Mouse (Mus musculus): ENCODE measurements around the gene Gm49630. TPM values are rescaled to one million over a fixed set of nuclear protein-coding genes. Genes with fewer than 3 reads are reported as not detected.
"Not testable (repeated sequence)": the region's sequence is repeated elsewhere in the genome, so short reads cannot be mapped to it uniquely, and the experiment has no call there.

Gene Gm49630
- polyA plus RNA-seq (2012; rRNA removed) = not detected in 2 replicates

GRCm38 (mm10) chr17:7371879-7372278 is at the start of gene Gm49630:
Gene Gm49630 (minus strand): TSS chr17:7371979.
- not testable (repeated sequence) for DNase-seq; H3K27ac ChIP-seq (ENCODE audit: insufficient read depth, low read depth, low read length); H3K27me3 ChIP-seq (replicated peaks; ENCODE audit: control insufficient read depth, insufficient read depth, low read length); H3K4me3 ChIP-seq (ENCODE audit: insufficient read depth, low read depth, low read length); H3K36me3 ChIP-seq (ENCODE audit: control insufficient read depth, insufficient read depth, low read length); H3K4me1 ChIP-seq (ENCODE audit: control insufficient read depth, insufficient read depth, low read length)
- WGBS = 92% methylated on average over 3 of the region's 5 CpGs

GRCm38 (mm10) chr17:7420191-7420973 is 48.6 kb upstream of the Gm49630 start:
- 37% methylated on average over 3 of the region's 3 CpGs for WGBS
- H3K27ac ChIP-seq (ENCODE audit: insufficient read depth, low read depth, low read length); H3K4me3 ChIP-seq (ENCODE audit: insufficient read depth, low read depth, low read length); H3K27me3 ChIP-seq (replicated peaks; ENCODE audit: control insufficient read depth, insufficient read depth, low read length); H3K36me3 ChIP-seq (ENCODE audit: control insufficient read depth, insufficient read depth, low read length); H3K4me1 ChIP-seq (ENCODE audit: control insufficient read depth, insufficient read depth, low read length): not testable (repeated sequence)
- DNase-seq = peak; percentile 13
- peak; percentile 32 for TF ChIP-seq CTCF (conservative IDR thresholded peaks at IDR 0.05; ENCODE audit: insufficient read depth, insufficient read length, low read depth, low read length)

GRCm38 (mm10) chr17:7414601-7415310 is 43.0 kb upstream of the Gm49630 start:
- H3K4me1 ChIP-seq (ENCODE audit: control insufficient read depth, insufficient read depth, low read length); H3K27ac ChIP-seq (ENCODE audit: insufficient read depth, low read depth, low read length); H3K27me3 ChIP-seq (replicated peaks; ENCODE audit: control insufficient read depth, insufficient read depth, low read length); H3K4me3 ChIP-seq (ENCODE audit: insufficient read depth, low read depth, low read length); H3K36me3 ChIP-seq (ENCODE audit: control insufficient read depth, insufficient read depth, low read length); DNase-seq: not testable (repeated sequence)
- 73% methylated on average over 8 of the region's 9 CpGs for WGBS

GRCm38 (mm10) chr17:7413336-7413735 is 41.6 kb upstream of the Gm49630 start:
- H3K27me3 ChIP-seq (replicated peaks; ENCODE audit: control insufficient read depth, insufficient read depth, low read length); H3K4me1 ChIP-seq (ENCODE audit: control insufficient read depth, insufficient read depth, low read length); H3K36me3 ChIP-seq (ENCODE audit: control insufficient read depth, insufficient read depth, low read length); DNase-seq; H3K4me3 ChIP-seq (ENCODE audit: insufficient read depth, low read depth, low read length); H3K27ac ChIP-seq (ENCODE audit: insufficient read depth, low read depth, low read length): not testable (repeated sequence)
- WGBS = 56% methylated on average over 8 of the region's 8 CpGs

- not testable (repeated sequence) for H3K36me3 ChIP-seq (ENCODE audit: control insufficient read depth, insufficient read depth, low read length); DNase-seq; H3K4me1 ChIP-seq (ENCODE audit: control insufficient read depth, insufficient read depth, low read length); H3K27ac ChIP-seq (ENCODE audit: insufficient read depth, low read depth, low read length); H3K27me3 ChIP-seq (replicated peaks; ENCODE audit: control insufficient read depth, insufficient read depth, low read length); H3K4me3 ChIP-seq (ENCODE audit: insufficient read depth, low read depth, low read length)
- 40% methylated on average over 6 of the region's 6 CpGs for WGBS
Observed at GRCm38 (mm10) chr17:7399770-7400169, 28.0 kb upstream of the Gm49630 start.

GRCm38 (mm10) chr17:7398198-7398847 is 26.5 kb upstream of the Gm49630 start:
- H3K36me3 ChIP-seq (ENCODE audit: control insufficient read depth, insufficient read depth, low read length); DNase-seq; H3K27me3 ChIP-seq (replicated peaks; ENCODE audit: control insufficient read depth, insufficient read depth, low read length); H3K27ac ChIP-seq (ENCODE audit: insufficient read depth, low read depth, low read length); H3K4me3 ChIP-seq (ENCODE audit: insufficient read depth, low read depth, low read length); H3K4me1 ChIP-seq (ENCODE audit: control insufficient read depth, insufficient read depth, low read length): not testable (repeated sequence)
- 69% methylated on average over 6 of the region's 6 CpGs for WGBS

- not testable (repeated sequence) for H3K36me3 ChIP-seq (ENCODE audit: control insufficient read depth, insufficient read depth, low read length); H3K4me3 ChIP-seq (ENCODE audit: insufficient read depth, low read depth, low read length); H3K27ac ChIP-seq (ENCODE audit: insufficient read depth, low read depth, low read length); H3K4me1 ChIP-seq (ENCODE audit: control insufficient read depth, insufficient read depth, low read length); H3K27me3 ChIP-seq (replicated peaks; ENCODE audit: control insufficient read depth, insufficient read depth, low read length)
- DNase-seq = peak; percentile 18
- 69% methylated on average over 13 of the region's 13 CpGs for WGBS
Observed at GRCm38 (mm10) chr17:7397079-7397478, 25.3 kb upstream of the Gm49630 start.

- not testable (repeated sequence) for DNase-seq; H3K27ac ChIP-seq (ENCODE audit: insufficient read depth, low read depth, low read length); H3K4me1 ChIP-seq (ENCODE audit: control insufficient read depth, insufficient read depth, low read length); H3K27me3 ChIP-seq (replicated peaks; ENCODE audit: control insufficient read depth, insufficient read depth, low read length); H3K4me3 ChIP-seq (ENCODE audit: insufficient read depth, low read depth, low read length); H3K36me3 ChIP-seq (ENCODE audit: control insufficient read depth, insufficient read depth, low read length)
- WGBS = no CpG with 5 or more reads among the region's 2 CpGs
Observed at GRCm38 (mm10) chr17:7396288-7396687, 24.5 kb upstream of the Gm49630 start.

- H3K27ac ChIP-seq (ENCODE audit: insufficient read depth, low read depth, low read length); DNase-seq; H3K36me3 ChIP-seq (ENCODE audit: control insufficient read depth, insufficient read depth, low read length); H3K4me3 ChIP-seq (ENCODE audit: insufficient read depth, low read depth, low read length); H3K4me1 ChIP-seq (ENCODE audit: control insufficient read depth, insufficient read depth, low read length); H3K27me3 ChIP-seq (replicated peaks; ENCODE audit: control insufficient read depth, insufficient read depth, low read length): not testable (repeated sequence)
- 92% methylated on average over 8 of the region's 8 CpGs for WGBS
Observed at GRCm38 (mm10) chr17:7395671-7396070, 23.9 kb upstream of the Gm49630 start.

- WGBS = 90% methylated on average over 7 of the region's 7 CpGs
- not testable (repeated sequence) for H3K27me3 ChIP-seq (replicated peaks; ENCODE audit: control insufficient read depth, insufficient read depth, low read length); H3K4me1 ChIP-seq (ENCODE audit: control insufficient read depth, insufficient read depth, low read length); H3K36me3 ChIP-seq (ENCODE audit: control insufficient read depth, insufficient read depth, low read length); DNase-seq; H3K4me3 ChIP-seq (ENCODE audit: insufficient read depth, low read depth, low read length); H3K27ac ChIP-seq (ENCODE audit: insufficient read depth, low read depth, low read length)
Observed at GRCm38 (mm10) chr17:7395116-7395515, 23.3 kb upstream of the Gm49630 start.

GRCm38 (mm10) chr17:7389898-7390297 is 18.1 kb upstream of the Gm49630 start:
- H3K27me3 ChIP-seq (replicated peaks; ENCODE audit: control insufficient read depth, insufficient read depth, low read length); H3K4me1 ChIP-seq (ENCODE audit: control insufficient read depth, insufficient read depth, low read length); H3K4me3 ChIP-seq (ENCODE audit: insufficient read depth, low read depth, low read length); H3K36me3 ChIP-seq (ENCODE audit: control insufficient read depth, insufficient read depth, low read length); DNase-seq; H3K27ac ChIP-seq (ENCODE audit: insufficient read depth, low read depth, low read length): not testable (repeated sequence)
- WGBS = 81% methylated on average over 7 of the region's 7 CpGs
